Mouse (Mus musculus) forebrain, embryonic 14.5 days (tissue): Measurements from ENCODE around the gene Cdkn2a. TPM values are rescaled to one million over a fixed set of nuclear protein-coding genes. Genes with fewer than 3 reads are reported as not detected.
A peak's percentile ranks its signal among the peaks of the same experiment; 100 is the strongest.

ENCODE experiments used
- ATAC-seq: fragments of 200-750 bp; cut with Nextera tagmentation; 2 replicates; pipeline ENCODE4 v1.8.0; 2017; ENCODE audit warnings: mild to moderate bottlenecking, moderate library complexity
- DNase-seq: peaks from one replicate; pipeline ENCODE4 v3.0.0-alpha.2; 2015; ENCODE audit warnings: low spot score
- H3K27ac ChIP-seq: fragments of 300-500 bp; sonication (generic); 2 replicates; pipeline ENCODE4 v1.5.1; 2014; ENCODE audit warnings: low read depth, mild to moderate bottlenecking, control low read depth, low read length, moderate library complexity
- H3K27me3 ChIP-seq: fragments of 300-500 bp; sonication (generic); replicated peaks from 2 replicates; pipeline ENCODE4 v1.6.1; 2014; ENCODE audit warnings: low read length, control low read depth, mixed read lengths; ENCODE audit not compliant: control insufficient read depth, insufficient read depth
- H3K36me3 ChIP-seq: fragments of 300-500 bp; sonication (generic); 2 replicates; pipeline ENCODE4 v1.6.1; 2014; ENCODE audit warnings: low read length, control low read depth; ENCODE audit not compliant: control insufficient read depth, insufficient read depth
- H3K4me1 ChIP-seq: fragments of 300-500 bp; sonication (generic); 2 replicates; pipeline ENCODE4 v1.6.1; 2014; ENCODE audit warnings: antibody characterized with exemption, low read length, control low read depth; ENCODE audit not compliant: control insufficient read depth, insufficient read depth
- H3K4me2 ChIP-seq: fragments of 300-500 bp; sonication (generic); 2 replicates; pipeline ENCODE4 v1.6.1; 2014; ENCODE audit warnings: mild to moderate bottlenecking, control low read depth, low read length
- H3K4me3 ChIP-seq: fragments of 300-500 bp; sonication (generic); 2 replicates; pipeline ENCODE4 v1.5.1; 2014; ENCODE audit warnings: low read depth, low read length, control low read depth
- H3K9ac ChIP-seq: fragments of 300-500 bp; sonication (generic); 2 replicates; pipeline ENCODE4 v1.6.1; 2014; ENCODE audit warnings: mild to moderate bottlenecking, low read length, control low read depth, moderate library complexity
- H3K9me3 ChIP-seq: fragments of 300-500 bp; sonication (generic); replicated peaks from 2 replicates; pipeline ENCODE4 v1.6.1; 2016; ENCODE audit warnings: low read length, control low read depth, mixed read lengths; ENCODE audit not compliant: control insufficient read depth
- WGBS: fragments of 180-500 bp; shearing (Covaris S2); extraction: QIAGEN DNeasy Blood & Tissue Kit; methylation state at CpG from one replicate; pipeline ENCODE4 v1.1.7; 2014; 5-methylcytosine and 5-hydroxymethylcytosine counted together
- polyA plus RNA-seq: library from polyadenylated mRNA; unstranded; fragments of >200 nt; fragmentation: Nextera tagmentation; extraction: Ambion mirVana; gene quantifications from 2 replicates; pipeline ENCODE4 v1.2.1, GENCODE M21; 2014

Gene Cdkn2a
- polyA plus RNA-seq, 1 experiment from 2014 or later = not detected

DNA sequence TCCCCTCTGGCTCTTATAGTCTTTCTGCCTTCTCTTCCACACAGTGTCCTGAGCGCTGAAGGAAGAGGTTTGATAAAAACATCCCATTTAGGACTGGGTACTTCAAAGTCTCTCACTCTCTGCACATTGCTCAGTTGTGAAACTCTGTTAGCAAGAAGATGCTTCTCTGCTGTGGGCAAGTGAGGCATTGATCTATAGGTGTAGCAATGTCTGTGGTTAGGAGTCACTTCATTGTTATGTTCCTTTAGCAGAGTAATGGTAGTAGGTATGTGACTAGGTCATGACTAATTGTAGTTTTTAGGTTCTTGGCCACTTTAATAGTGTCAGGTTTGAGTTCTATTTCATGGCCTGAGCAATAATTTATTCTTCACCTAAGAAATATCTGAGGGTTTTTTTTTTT lies 7.7 kb upstream of the Cdkn2a start:
- 0% methylated on average over 1 of the region's 1 CpGs for WGBS
- DNase-seq (no peak), ATAC-seq (no peak)
- no peaks in the 10 kb centered on the region for H3K9me3 ChIP-seq
- no peak overlapping the region for H3K4me3 ChIP-seq
- no peak overlapping the region for H3K27ac ChIP-seq
- peaks cover 88% of the 10 kb centered on the region for H3K27me3 ChIP-seq
- no peak overlapping the region for H3K4me2 ChIP-seq
- no peak overlapping the region for H3K9ac ChIP-seq
- H3K36me3 ChIP-seq = no peaks in the 10 kb centered on the region
- no peaks in the 10 kb centered on the region for H3K4me1 ChIP-seq

DNA sequence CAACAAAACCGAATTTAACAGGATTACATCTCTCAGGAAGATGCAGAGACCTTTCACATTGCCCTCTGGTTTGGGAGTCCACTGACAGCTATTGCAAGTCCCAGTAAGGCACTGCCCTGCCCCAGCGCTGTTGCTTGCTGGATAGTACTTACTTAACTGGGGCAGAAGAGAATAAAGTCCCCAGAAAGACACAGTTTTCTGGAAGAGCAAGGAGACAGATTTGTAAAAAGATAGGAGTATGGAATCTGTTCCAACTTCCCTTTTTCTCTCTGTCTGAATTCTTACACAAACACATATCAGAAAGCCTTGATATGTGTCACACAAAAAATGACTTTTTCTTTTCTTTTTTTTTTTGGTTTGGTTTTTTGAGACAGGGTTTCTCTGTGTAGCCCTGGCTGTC lies 5.3 kb upstream of the Cdkn2a start:
- Histone ChIP-seq H3K36me3 (no peaks in the 10 kb centered on the region), H3K9ac (no peak overlapping the region), H3K27me3 (peaks cover 88% of the 10 kb centered on the region), H3K4me1 (no peaks in the 10 kb centered on the region; the same call in 1 of the 2 replicates), H3K27ac (no peak overlapping the region), H3K9me3 (no peaks in the 10 kb centered on the region), H3K4me2 (no peak overlapping the region), H3K4me3 (no peak overlapping the region)
- DNase-seq = no peak
- 1% methylated on average over 2 of the region's 2 CpGs for WGBS
- no peak for ATAC-seq

DNA sequence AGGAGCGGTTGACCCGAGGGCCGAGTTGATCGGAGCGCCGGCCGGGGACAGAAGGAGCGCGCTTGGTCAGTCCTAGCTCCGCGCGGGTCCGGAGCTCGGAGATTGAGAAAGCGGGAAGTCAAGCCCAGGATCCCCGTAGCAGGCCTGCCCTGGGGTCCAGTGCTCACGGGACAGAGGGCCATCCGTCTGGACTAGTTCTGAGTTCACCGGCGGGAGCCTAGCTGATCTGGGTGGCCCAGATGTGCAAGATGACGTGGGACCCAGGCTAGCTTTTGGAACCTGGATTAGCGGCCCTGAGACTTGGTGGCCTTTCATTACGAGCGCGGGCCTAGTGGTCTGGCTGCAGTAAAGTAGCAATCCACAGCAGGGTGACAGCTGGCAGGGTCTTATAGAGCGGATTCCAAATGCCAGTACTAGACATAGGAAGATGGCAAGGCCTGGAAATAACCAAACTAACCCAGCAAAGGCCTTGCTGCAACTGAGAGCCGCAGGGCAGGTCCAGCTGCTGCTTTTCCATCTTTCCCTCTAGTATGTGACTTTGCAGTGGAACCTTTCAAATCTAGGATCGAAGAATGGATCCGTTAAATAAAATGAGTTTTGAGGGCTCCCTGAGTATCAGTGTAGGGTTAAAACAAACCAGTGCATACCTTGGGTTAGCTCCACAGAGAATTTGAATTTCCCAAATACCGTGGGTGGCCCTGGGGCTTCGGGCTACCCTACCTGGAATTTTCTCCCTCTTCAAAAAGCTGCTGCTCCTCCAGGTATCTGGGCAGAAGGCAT lies 1.2 kb upstream of the Cdkn2a start:
- Histone ChIP-seq H3K36me3 (no peaks in the 10 kb centered on the region), H3K4me2 (peak overlapping the region; percentile 86), H3K4me1 (no peaks in the 10 kb centered on the region; the same call in 1 of the 2 replicates), H3K9me3 (no peaks in the 10 kb centered on the region), H3K27ac (no peak overlapping the region), H3K9ac (peak overlapping the region; percentile 53), H3K4me3 (peak overlapping the region; percentile 53), H3K27me3 (peaks cover 89% of the 10 kb centered on the region)
- DNase-seq (no peak), ATAC-seq (peak; percentile 28)
- WGBS = 2% methylated on average over 31 of the region's 31 CpGs

DNA sequence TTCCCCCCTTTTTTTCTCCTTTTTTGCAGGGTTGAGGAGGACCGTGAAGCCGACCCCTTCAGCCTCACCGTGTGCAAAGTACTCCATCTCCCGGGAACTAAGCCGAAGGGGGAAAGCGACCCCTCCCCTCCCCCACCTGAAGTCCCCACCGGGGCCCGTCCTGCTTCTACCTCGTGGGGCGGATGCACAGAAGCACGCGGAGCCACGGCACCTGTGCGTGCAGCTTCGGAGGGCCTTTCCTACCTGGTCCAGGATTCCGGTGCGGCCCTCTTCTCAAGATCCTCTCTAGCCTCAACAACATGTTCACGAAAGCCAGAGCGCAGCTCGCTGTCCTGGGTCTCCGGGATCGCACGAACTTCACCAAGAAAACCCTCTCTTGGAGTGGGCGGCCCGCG lies 365 bp downstream of the Cdkn2a start:
- DNase-seq (no peak), ATAC-seq (no peak; the same call in 1 of the 2 replicates)
- WGBS = 1% methylated on average over 26 of the region's 26 CpGs

DNA sequence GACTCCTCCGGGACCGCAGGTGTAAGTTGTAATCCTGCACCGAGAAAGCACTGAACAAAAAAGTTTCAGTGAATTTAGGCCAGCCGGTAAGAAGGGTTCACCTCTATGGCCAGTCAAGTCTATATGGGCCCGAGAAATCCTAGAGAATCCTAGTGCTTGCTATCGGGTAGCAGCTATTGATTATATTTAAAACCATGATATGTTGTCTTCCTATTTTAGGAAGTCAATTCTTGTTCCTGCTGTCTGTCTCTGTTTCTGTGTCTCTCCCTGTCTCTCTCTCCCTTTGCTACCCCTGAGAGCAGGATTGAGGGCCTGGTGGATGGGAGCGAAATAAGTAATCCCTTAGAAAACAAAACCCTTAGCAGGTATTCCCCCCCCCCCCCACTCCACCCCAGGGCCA lies 937 bp downstream of the Cdkn2a start:
- Histone ChIP-seq H3K9ac (no peak overlapping the region), H3K27me3 (peaks cover 95% of the 10 kb centered on the region), H3K27ac (no peak overlapping the region), H3K9me3 (no peaks in the 10 kb centered on the region), H3K4me2 (no peak overlapping the region), H3K36me3 (no peaks in the 10 kb centered on the region), H3K4me3 (no peak overlapping the region), H3K4me1 (no peaks in the 10 kb centered on the region; the same call in 1 of the 2 replicates)
- DNase-seq (no peak), ATAC-seq (no peak)
- WGBS = 3% methylated on average over 7 of the region's 7 CpGs

More for the DNA sequence above, 365 bp downstream of the Cdkn2a start:
- H3K9me3 ChIP-seq = no peaks in the 10 kb centered on the region
- H3K4me1 ChIP-seq = no peaks in the 10 kb centered on the region; the same call in 1 of the 2 replicates
- no peaks in the 10 kb centered on the region for H3K36me3 ChIP-seq
- peak overlapping the region; percentile 86 for H3K4me2 ChIP-seq
- H3K27me3 ChIP-seq = peaks cover 90% of the 10 kb centered on the region
- H3K27ac ChIP-seq = no peak overlapping the region
- peak overlapping the region; percentile 53 for H3K4me3 ChIP-seq
- H3K9ac ChIP-seq = peak overlapping the region; percentile 53

DNA sequence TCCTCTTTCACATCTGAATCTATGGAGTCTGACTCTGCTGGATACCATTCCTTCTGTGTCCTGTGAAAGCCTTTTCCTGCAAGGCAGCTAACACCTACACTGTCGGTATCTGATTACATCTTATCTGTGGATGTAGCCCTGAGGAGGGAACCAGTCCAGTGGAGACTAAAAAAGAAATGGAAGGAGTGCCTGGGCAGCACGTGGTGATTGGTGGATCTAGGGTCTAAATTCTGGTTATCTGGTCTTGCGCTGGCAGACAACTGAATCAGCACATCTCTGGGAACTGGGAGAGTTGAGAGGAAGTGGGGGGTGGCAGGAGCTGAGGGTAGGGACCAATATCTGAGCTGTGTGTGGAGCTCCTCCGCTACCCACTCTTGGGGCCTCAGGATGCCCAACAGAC lies 5.4 kb downstream of the Cdkn2a start:
- Histone ChIP-seq H3K27me3 (peaks cover 84% of the 10 kb centered on the region), H3K36me3 (no peaks in the 10 kb centered on the region), H3K4me1 (no peaks in the 10 kb centered on the region), H3K4me2 (no peak overlapping the region), H3K27ac (no peak overlapping the region), H3K9me3 (no peaks in the 10 kb centered on the region), H3K4me3 (no peak overlapping the region), H3K9ac (no peak overlapping the region)
- DNase-seq (no peak), ATAC-seq (no peak)
- WGBS = 2% methylated on average over 4 of the region's 4 CpGs

DNA sequence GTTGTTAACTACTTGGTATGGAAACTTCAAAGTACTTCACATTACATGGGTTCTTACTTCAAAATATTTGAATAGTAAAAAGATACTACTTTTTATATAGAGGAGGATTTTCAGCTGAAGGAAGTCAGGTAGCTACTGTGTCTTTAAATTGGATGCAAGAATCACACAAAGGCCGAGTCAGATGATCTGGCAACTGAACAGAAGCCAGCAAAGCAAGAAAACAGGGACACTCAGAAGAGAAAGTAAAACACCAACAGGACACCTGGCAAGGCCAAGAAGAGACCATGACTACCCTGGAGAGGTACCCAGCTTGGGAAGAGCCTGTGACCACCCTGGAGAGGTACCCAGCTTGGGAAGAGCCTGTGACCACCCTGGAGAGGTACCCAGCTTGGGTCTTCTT lies 7.9 kb downstream of the Cdkn2a start:
- H3K27me3 ChIP-seq = peaks cover 82% of the 10 kb centered on the region
- H3K9me3 ChIP-seq = no peaks in the 10 kb centered on the region
- ATAC-seq (no peak), DNase-seq (no peak)
- H3K27ac ChIP-seq = no peak overlapping the region
- no peak overlapping the region for H3K9ac ChIP-seq
- 0 out of 2 replicates have a peak, but pooled peaks cover 2% of the 10 kb centered on the region for H3K4me1 ChIP-seq
- no peaks in the 10 kb centered on the region for H3K36me3 ChIP-seq
- H3K4me3 ChIP-seq = no peak overlapping the region
- H3K4me2 ChIP-seq = no peak overlapping the region
- WGBS = 3% methylated on average over 1 of the region's 1 CpGs

DNA sequence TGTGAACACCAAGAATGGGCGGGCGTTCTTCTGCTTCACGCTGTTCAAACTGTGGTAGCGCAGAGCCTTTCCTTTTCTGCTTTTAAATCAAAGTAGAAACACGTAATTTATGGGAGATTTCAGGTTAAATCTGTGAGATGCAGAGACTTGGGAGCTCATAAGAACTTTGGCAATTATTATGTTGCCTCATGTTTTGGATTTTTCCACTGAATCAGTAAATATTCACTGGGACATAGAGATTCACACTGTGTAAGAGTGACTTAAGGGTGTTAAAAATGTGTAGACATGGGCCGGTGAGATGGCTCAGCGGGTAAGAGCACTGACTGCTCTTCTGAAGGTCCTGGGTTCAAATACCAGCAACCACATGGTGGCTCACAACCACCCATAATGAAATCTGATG lies 8.8 kb downstream of the Cdkn2a start:
- whole genome bisulfite sequencing = 19% methylated on average over 7 of the region's 7 CpGs
- H3K9ac ChIP-seq = no peak overlapping the region

DNA sequence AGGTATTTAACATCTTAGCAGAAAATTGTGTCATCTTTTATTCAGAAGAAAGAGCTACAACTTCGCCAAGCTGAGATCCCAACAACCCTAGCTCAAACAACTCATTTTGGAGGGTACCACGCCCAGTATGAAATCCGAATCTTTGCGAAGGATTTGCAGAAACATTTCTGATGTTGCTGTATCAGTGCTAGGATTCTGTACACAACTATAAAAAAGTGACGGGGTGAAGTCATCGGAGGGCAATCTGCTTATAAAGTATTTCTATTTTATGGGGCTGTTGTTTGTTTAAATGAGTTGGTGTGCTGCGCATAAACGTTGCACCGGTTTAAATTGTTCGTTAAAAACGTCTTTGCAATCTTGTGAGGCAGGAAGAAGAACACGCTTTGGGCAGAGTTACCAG lies 11.8 kb downstream of the Cdkn2a start:
- Histone ChIP-seq H3K27me3 (peaks cover 77% of the 10 kb centered on the region), H3K4me2 (no peak overlapping the region), H3K9ac (no peak overlapping the region), H3K36me3 (no peaks in the 10 kb centered on the region), H3K9me3 (no peaks in the 10 kb centered on the region), H3K27ac (no peak overlapping the region), H3K4me3 (no peak overlapping the region), H3K4me1 (0 out of 2 replicates have a peak, but pooled peaks cover 2% of the 10 kb centered on the region)
- DNase-seq = no peak
- WGBS = under 1% methylated on average over 12 of the region's 12 CpGs
- ATAC-seq = no peak

More for the DNA sequence above, 8.8 kb downstream of the Cdkn2a start:
- ATAC-seq (no peak), DNase-seq (no peak)
- H3K27me3 ChIP-seq = peaks cover 81% of the 10 kb centered on the region
- 0 out of 2 replicates have a peak, but pooled peaks cover 2% of the 10 kb centered on the region for H3K4me1 ChIP-seq
- H3K9me3 ChIP-seq = no peaks in the 10 kb centered on the region
- H3K27ac ChIP-seq = no peak overlapping the region
- no peak overlapping the region for H3K4me3 ChIP-seq
- H3K4me2 ChIP-seq = no peak overlapping the region
- no peaks in the 10 kb centered on the region for H3K36me3 ChIP-seq
